Mouse (Mus musculus) C2C12 (cell line): Measurements from ENCODE around the gene Tnk1. TPM values are rescaled to one million over a fixed set of nuclear protein-coding genes. Genes with fewer than 3 reads are reported as not detected.

Source experiments
- H3K27me3 ChIP-seq: one replicate; pipeline ENCODE4 v1.6.1; 2011; ENCODE audit not compliant: control insufficient read depth, insufficient read depth, insufficient read length
- H3K36me3 ChIP-seq: one replicate; pipeline ENCODE4 v1.6.1; 2011; ENCODE audit not compliant: control insufficient read depth, insufficient read depth
- H3K4me3 ChIP-seq: one replicate; pipeline ENCODE4 v1.5.1; 2011; ENCODE audit warnings: mild to moderate bottlenecking, control low read depth; ENCODE audit not compliant: poor library complexity, insufficient read depth, severe bottlenecking
- H3K79me2 ChIP-seq: one replicate; pipeline ENCODE4 v1.6.1; 2011; ENCODE audit not compliant: control insufficient read depth, insufficient read depth
- H3K79me3 ChIP-seq: one replicate; pipeline ENCODE4 v1.6.1; 2011; ENCODE audit warnings: low read depth, control low read depth
- H3ac ChIP-seq: one replicate; pipeline ENCODE3; 2011; ENCODE audit warnings: low read depth; ENCODE audit not compliant: control insufficient read depth, insufficient read length
- CEBPB ChIP-seq: IDR thresholded peaks from one replicate; pipeline ENCODE4 v1.6.1; 2011; ENCODE audit warnings: low read depth, mild to moderate bottlenecking, control low read depth, moderate library complexity
- CTCF ChIP-seq: IDR thresholded peaks from one replicate; pipeline ENCODE4 v1.5.1; 2011; ENCODE audit not compliant: control insufficient read depth, insufficient read depth, insufficient read length
- FOSL1 ChIP-seq: IDR thresholded peaks from one replicate; pipeline ENCODE4 v1.8.0; 2011; ENCODE audit warnings: mild to moderate bottlenecking, low read length; ENCODE audit not compliant: poor library complexity, insufficient read depth, severe bottlenecking
- MAX ChIP-seq: IDR thresholded peaks from one replicate; pipeline ENCODE4 v1.6.1; 2011; ENCODE audit warnings: mild to moderate bottlenecking, control low read depth
- MYOD1 ChIP-seq: IDR thresholded peaks from one replicate; pipeline ENCODE4 v1.6.1; 2011; ENCODE audit warnings: low read depth; ENCODE audit not compliant: control insufficient read depth, insufficient read length
- MYOG ChIP-seq: IDR thresholded peaks from one replicate; pipeline ENCODE4 v1.6.1; 2011; ENCODE audit not compliant: control insufficient read depth, insufficient read length; ENCODE audit errors: extremely low read depth
- USF1 ChIP-seq: IDR thresholded peaks from one replicate; pipeline ENCODE4 v1.6.1; 2011; ENCODE audit warnings: low read depth, mild to moderate bottlenecking, control low read depth, moderate library complexity
- polyA plus RNA-seq: library from polyadenylated mRNA; unstranded; fragments of >200 nt; fragmentation: generic; extraction: Trizol; gene quantifications from one replicate; pipeline ENCODE4 v1.2.1, GENCODE M21; 2012; ENCODE audit warnings: missing spikeins

The Tnk1 gene
- polyA plus RNA-seq, 1 experiment, result not detected

- Histone ChIP-seq H3K4me3 (no peak overlapping the region), H3K79me3 (no peaks in the 10 kb centered on the region), H3K27me3 (no peaks in the 10 kb centered on the region), H3ac (no peak overlapping the region), H3K79me2 (no peaks in the 10 kb centered on the region), H3K36me3 (no peaks in the 10 kb centered on the region)
- TF ChIP-seq CTCF, result no peak
- TF ChIP-seq MAX, result no peak
- no peak for TF ChIP-seq USF1
- no peak for TF ChIP-seq FOSL1
Measured at GRCm38 (mm10) chr11:69886907-69887635, 28.5 kb upstream of the Tnk1 start.

DNA sequence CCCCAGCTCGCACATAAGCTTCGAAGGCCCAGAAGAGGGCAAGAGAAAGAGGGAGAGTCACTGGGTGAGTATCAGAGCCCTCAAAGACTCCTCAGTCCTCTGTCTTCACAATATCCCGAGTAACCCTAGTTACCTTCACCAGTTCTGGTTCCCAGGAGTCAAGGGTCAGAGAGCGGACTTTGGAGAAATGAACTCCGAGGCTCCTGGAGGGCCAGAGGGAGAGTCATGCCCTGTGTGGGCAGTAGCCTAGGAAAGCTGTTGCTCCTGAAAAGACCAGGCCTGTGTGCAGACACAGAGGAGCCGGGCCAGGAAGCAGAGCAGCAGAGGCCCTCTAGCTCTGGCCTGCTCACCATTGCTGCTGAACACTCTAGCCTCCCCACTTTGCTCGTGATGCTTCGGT lies 26.1 kb upstream of the Tnk1 start:
- H3ac ChIP-seq, result no peak overlapping the region
- no peak for TF ChIP-seq MYOD1
- no peak for TF ChIP-seq FOSL1
- no peak for TF ChIP-seq CTCF
- no peak for TF ChIP-seq MYOG
- no peak for TF ChIP-seq CEBPB
- TF ChIP-seq MAX, result no peak
- no peak for TF ChIP-seq USF1
- no peaks in the 10 kb centered on the region for H3K36me3 ChIP-seq
- H3K79me2 ChIP-seq, result peaks cover 11% of the 10 kb centered on the region
- H3K79me3 ChIP-seq, result peaks cover 8% of the 10 kb centered on the region
- H3K4me3 ChIP-seq, result no peak overlapping the region
- H3K27me3 ChIP-seq, result no peaks in the 10 kb centered on the region

- no peaks in the 10 kb centered on the region for H3K27me3 ChIP-seq
- no peak overlapping the region for H3ac ChIP-seq
- H3K36me3 ChIP-seq, result no peaks in the 10 kb centered on the region
- peaks cover 15% of the 10 kb centered on the region for H3K79me2 ChIP-seq
- TF ChIP-seq CTCF, result no peak
- TF ChIP-seq MAX, result no peak
- TF ChIP-seq USF1, result no peak
- TF ChIP-seq FOSL1, result no peak
- no peak for TF ChIP-seq MYOD1
- TF ChIP-seq MYOG, result no peak
- TF ChIP-seq CEBPB, result no peak
- no peak overlapping the region for H3K4me3 ChIP-seq
- peaks cover 12% of the 10 kb centered on the region for H3K79me3 ChIP-seq
Measured at GRCm38 (mm10) chr11:69884240-69884639, 25.7 kb upstream of the Tnk1 start.

- TF ChIP-seq FOSL1 (peak; percentile 32), USF1 (no peak), MYOD1 (no peak), CEBPB (no peak), MAX (no peak)
- Histone ChIP-seq H3K27me3 (no peaks in the 10 kb centered on the region), H3K4me3 (no peak overlapping the region), H3K36me3 (no peaks in the 10 kb centered on the region), H3ac (no peak overlapping the region), H3K79me2 (peaks cover 21% of the 10 kb centered on the region), H3K79me3 (peaks cover 18% of the 10 kb centered on the region)
Measured at GRCm38 (mm10) chr11:69883527-69884151, 25.1 kb upstream of the Tnk1 start.

GRCm38 (mm10) chr11:69883066-69883465 lies 24.5 kb upstream of the Tnk1 start:
- Histone ChIP-seq H3K36me3 (no peaks in the 10 kb centered on the region), H3K79me2 (peaks cover 27% of the 10 kb centered on the region), H3K4me3 (no peak overlapping the region), H3ac (no peak overlapping the region), H3K79me3 (peaks cover 24% of the 10 kb centered on the region), H3K27me3 (no peaks in the 10 kb centered on the region)
- TF ChIP-seq FOSL1 (no peak), CTCF (no peak), CEBPB (no peak)
